ENCODE assay signal across 8 mouse cellular contexts in the genomic region with DNA sequence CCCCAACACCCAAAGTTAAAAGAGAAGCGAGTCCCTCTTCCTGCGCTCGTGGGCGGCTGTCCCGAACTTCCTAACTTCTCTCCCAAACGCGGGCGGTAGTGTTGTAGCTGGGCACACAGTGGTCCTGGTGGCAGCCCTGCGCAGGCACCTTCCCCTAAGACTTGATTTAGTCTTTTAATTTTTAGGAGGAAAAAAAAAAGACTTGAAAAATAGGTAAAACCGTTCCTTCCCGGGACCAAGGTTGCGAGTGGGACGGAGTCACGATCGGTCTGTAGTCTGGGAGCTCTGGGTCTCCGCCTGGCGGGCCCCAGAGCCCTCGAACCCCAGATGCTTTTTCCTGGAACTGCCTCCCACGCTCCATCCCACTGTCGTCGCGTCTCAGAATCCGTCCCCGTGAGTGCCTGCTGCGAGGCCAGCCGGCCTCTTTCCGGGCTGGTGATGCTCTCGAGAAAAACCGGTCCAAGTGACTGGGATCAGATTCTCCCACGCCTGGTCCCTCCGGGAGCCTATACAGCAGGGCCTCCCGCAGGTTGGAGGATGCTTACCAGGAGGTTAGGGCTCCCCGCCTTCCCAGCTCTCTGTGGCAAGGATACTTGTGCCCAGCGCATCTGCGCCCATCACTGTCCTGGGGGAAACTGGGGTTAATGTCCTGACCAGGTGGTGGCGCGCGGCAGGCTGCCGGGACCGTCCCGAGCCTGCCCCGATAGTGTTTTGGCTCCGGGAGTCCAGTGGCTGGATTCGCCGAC. TPM values are rescaled to one million over a fixed set of nuclear protein-coding genes. Genes with fewer than 3 reads are reported as not detected.
DNase-seq lines count a peak whose midpoint lies in the region; ATAC-seq and TF ChIP-seq lines count a peak whose summit lies in the region.

No protein-coding gene starts in this region.

- H3K4me1 ChIP-seq in kidney, embryonic 15.5 days: peaks cover 32% of the 10 kb centered on the region
- H3K4me1 ChIP-seq in forebrain, embryonic 14.5 days (ENCODE audit: control insufficient read depth, insufficient read depth, low read length): peaks cover 11% of the 10 kb centered on the region; the same call in 1 of the 2 replicates
- H3K4me1 ChIP-seq in limb, embryonic 15.5 days: peaks cover 33% of the 10 kb centered on the region
- H3K4me1 ChIP-seq in stomach, postnatal 0 days (replicated peaks; ENCODE audit: control insufficient read depth, insufficient read depth): 0 out of 2 replicates have a peak, but pooled peaks cover 2% of the 10 kb centered on the region

- H3K4me2 ChIP-seq in kidney, embryonic 15.5 days: peak overlapping the region; percentile 100
- H3K4me2 ChIP-seq in forebrain, embryonic 14.5 days (ENCODE audit: low read length): peak overlapping the region; percentile 99
- H3K4me2 ChIP-seq in limb, embryonic 15.5 days: peak overlapping the region; percentile 99
- peak overlapping the region; percentile 95 for H3K4me2 ChIP-seq in stomach, postnatal 0 days (replicated peaks; ENCODE audit: low read depth)

- peaks cover 77% of the 10 kb centered on the region for H3K27me3 ChIP-seq in kidney, embryonic 15.5 days
- peaks cover 43% of the 10 kb centered on the region for H3K27me3 ChIP-seq in forebrain, embryonic 14.5 days (replicated peaks; ENCODE audit: control insufficient read depth, insufficient read depth, low read length)
- peaks cover 59% of the 10 kb centered on the region for H3K27me3 ChIP-seq in limb, embryonic 15.5 days
- peaks cover 6% of the 10 kb centered on the region; the same call in 1 of the 2 replicates for H3K27me3 ChIP-seq in stomach, postnatal 0 days (ENCODE audit: control insufficient read depth, insufficient read depth, low read length)

- no peak for DNase-seq in kidney, postnatal 14 days
- DNase-seq in cerebellum, adult 18-20 months: peak; percentile 86 to 87
- no peak for DNase-seq in forebrain, embryonic 14.5 days (ENCODE audit: low spot score)
- no peak for DNase-seq in stomach, postnatal 0 days (ENCODE audit: low spot score)
- DNase-seq in urinary bladder, postnatal 36 days (ENCODE audit: low spot score in 2 of 2): no peak
- DNase-seq in layer of hippocampus, adult 9-11 months: no peak

- no peak for TF ChIP-seq EP300 in stomach, postnatal 0 days (optimal IDR thresholded peaks at IDR 0.05)

- H3K9me3 ChIP-seq in kidney, embryonic 15.5 days (replicated peaks): no peaks in the 10 kb centered on the region
- no peaks in the 10 kb centered on the region for H3K9me3 ChIP-seq in forebrain, embryonic 14.5 days (replicated peaks; ENCODE audit: control insufficient read depth, low read length)
- no peaks in the 10 kb centered on the region for H3K9me3 ChIP-seq in limb, embryonic 15.5 days
- H3K9me3 ChIP-seq in stomach, postnatal 0 days (ENCODE audit: control insufficient read depth, low read length): no peaks in the 10 kb centered on the region

- peak overlapping the region; percentile 57 for H3K9ac ChIP-seq in kidney, embryonic 15.5 days
- H3K9ac ChIP-seq in forebrain, embryonic 14.5 days (ENCODE audit: low read length): peak overlapping the region; percentile 69
- H3K9ac ChIP-seq in limb, embryonic 15.5 days: no peak overlapping the region
- no peak overlapping the region for H3K9ac ChIP-seq in stomach, postnatal 0 days (ENCODE audit: low read length)

- WGBS in kidney, embryonic 15.5 days: 2% methylated on average over 45 of the region's 45 CpGs
- WGBS in forebrain, embryonic 14.5 days: 1% methylated on average over 45 of the region's 45 CpGs
- 2% methylated on average over 45 of the region's 45 CpGs for WGBS in limb, embryonic 15.5 days
- WGBS in stomach, postnatal 0 days: 2% methylated on average over 45 of the region's 45 CpGs

- H3K36me3 ChIP-seq in kidney, embryonic 15.5 days: no peaks in the 10 kb centered on the region
- H3K36me3 ChIP-seq in forebrain, embryonic 14.5 days (ENCODE audit: control insufficient read depth, insufficient read depth, low read length): no peaks in the 10 kb centered on the region
- H3K36me3 ChIP-seq in limb, embryonic 15.5 days: no peaks in the 10 kb centered on the region
- no peaks in the 10 kb centered on the region for H3K36me3 ChIP-seq in stomach, postnatal 0 days (ENCODE audit: control insufficient read depth, insufficient read depth, low read length)

- peak; percentile 34; the same call in 1 of the 2 replicates for TF ChIP-seq CTCF in stomach, postnatal 0 days (IDR thresholded peaks at IDR 0.05; ENCODE audit: low read depth)

- ATAC-seq in kidney, embryonic 15.5 days (replicated peaks; ENCODE audit: low FRiP score): no peak
- ATAC-seq in forebrain, embryonic 14.5 days: no peak
- no peak for ATAC-seq in limb, embryonic 15.5 days (ENCODE audit: insufficient number of reproducible peaks, low FRiP score, low TSS enrichment, low read depth)
- ATAC-seq in stomach, postnatal 0 days (ENCODE audit: low FRiP score, low TSS enrichment): no peak

- H3K4me3 ChIP-seq in kidney, embryonic 15.5 days (replicated peaks): peak overlapping the region; percentile 62
- H3K4me3 ChIP-seq in forebrain, embryonic 14.5 days (ENCODE audit: low read depth, low read length): peak overlapping the region; percentile 58
- peak overlapping the region; percentile 56 for H3K4me3 ChIP-seq in limb, embryonic 15.5 days
- peak overlapping the region; percentile 47 for H3K4me3 ChIP-seq in stomach, postnatal 0 days (ENCODE audit: low read depth, low read length)

- H3K27ac ChIP-seq in kidney, embryonic 15.5 days: no peak overlapping the region
- no peak overlapping the region for H3K27ac ChIP-seq in forebrain, embryonic 14.5 days (ENCODE audit: low read depth, low read length)
- no peak overlapping the region for H3K27ac ChIP-seq in limb, embryonic 15.5 days
- H3K27ac ChIP-seq in stomach, postnatal 0 days (replicated peaks): no peak overlapping the region

RNA-seq across cellular contexts. Expression of gene Megf11, which starts 1.2 kb away (rescaled TPM):
- 3.9 and 4.0 TPM in 2 replicates for polyA plus RNA-seq in kidney, embryonic 15.5 days (2015; fragmentation: Nextera tagmentation; extraction: Ambion mirVana)
- 7.0 and 9.2 TPM in 2 replicates for polyA plus RNA-seq in forebrain, embryonic 14.5 days (2014; fragmentation: Nextera tagmentation; extraction: Ambion mirVana)
- 0.83 and 1.3 TPM in 2 replicates for polyA plus RNA-seq in limb, embryonic 15.5 days (2015; fragmentation: Nextera tagmentation; extraction: Ambion mirVana)
- polyA plus RNA-seq in stomach, postnatal 0 days (2015; fragmentation: Nextera tagmentation; extraction: Ambion mirVana): 0.46 and 0.67 TPM in 2 replicates

RNA-seq across cellular contexts. Expression of gene Dis3l, which starts 45.6 kb away (rescaled TPM):
- 21.6 and 22.5 TPM in 2 replicates for polyA plus RNA-seq in kidney, embryonic 15.5 days (2015; fragmentation: Nextera tagmentation; extraction: Ambion mirVana)
- 22.5 and 24.7 TPM in 2 replicates for polyA plus RNA-seq in forebrain, embryonic 14.5 days (2014; fragmentation: Nextera tagmentation; extraction: Ambion mirVana)
- 16.9 and 19.3 TPM in 2 replicates for polyA plus RNA-seq in limb, embryonic 15.5 days (2015; fragmentation: Nextera tagmentation; extraction: Ambion mirVana)
- polyA plus RNA-seq in stomach, postnatal 0 days (2015; fragmentation: Nextera tagmentation; extraction: Ambion mirVana): 6.9 and 7.2 TPM in 2 replicates

Comparison
In these comparisons a context has a peak if more than half of its experiments do, and no peak if none do; other contexts are left out.
1. H3K9ac ChIP-seq: peak in kidney, embryonic 15.5 days (single experiment) and forebrain, embryonic 14.5 days (single experiment); none in limb, embryonic 15.5 days (single experiment) and stomach, postnatal 0 days (single experiment).
2. DNase-seq: peak in cerebellum, adult 18-20 months (2 of 2); none in kidney, postnatal 14 days (single experiment), forebrain, embryonic 14.5 days (single experiment), stomach, postnatal 0 days (single experiment), urinary bladder, postnatal 36 days (0 of 2) and layer of hippocampus, adult 9-11 months (single experiment).
3. Peak in every context shown above with its lines, with median percentiles within 50 percentile points of each other: H3K4me2 ChIP-seq and H3K4me3 ChIP-seq.